Mouse (Mus musculus) lung, postnatal 25 days (tissue): ENCODE results near the gene Pidd1.

Source experiments
- DNase-seq: peaks from one replicate; pipeline ENCODE4 v3.0.0; 2022; ENCODE audit warnings: low spot score

Pidd1 gene

DNA sequence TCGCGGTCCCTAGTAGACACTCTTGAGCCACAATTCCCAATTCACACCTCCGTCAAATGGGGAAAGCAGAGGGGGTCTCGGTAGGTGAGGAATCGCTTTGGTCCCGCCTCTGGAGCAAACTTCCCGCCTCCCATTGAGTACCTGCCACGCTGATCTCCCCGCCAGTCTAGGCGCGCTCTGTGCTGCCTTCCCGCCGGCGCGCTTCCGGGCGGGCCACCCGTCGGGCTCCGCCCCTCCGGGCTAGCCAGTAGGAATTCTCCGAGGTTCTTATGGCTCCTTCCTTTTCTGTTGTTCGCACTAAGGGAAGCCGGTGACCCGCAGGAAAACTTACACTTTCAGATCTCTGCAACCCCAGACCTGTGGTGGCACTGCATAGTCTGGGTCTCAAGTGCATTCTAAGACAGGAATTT is at the start of gene Pidd1:
Gene Pidd1, minus strand, starts transcription at position 198 of the 410 bp plus-strand sequence.
- DNase-seq, result no peak

GRCm38 (mm10) chr7:141492738-141493137 is 48.9 kb upstream of the Pidd1 start:
- DNase-seq, result no peak

GRCm38 (mm10) chr7:141491151-141491550 is 47.3 kb upstream of the Pidd1 start:
- DNase-seq, result no peak

GRCm38 (mm10) chr7:141487141-141487540 is 43.3 kb upstream of the Pidd1 start:
- no peak for DNase-seq

GRCm38 (mm10) chr7:141486239-141486638 is 42.4 kb upstream of the Pidd1 start:
- DNase-seq, result no peak

DNA sequence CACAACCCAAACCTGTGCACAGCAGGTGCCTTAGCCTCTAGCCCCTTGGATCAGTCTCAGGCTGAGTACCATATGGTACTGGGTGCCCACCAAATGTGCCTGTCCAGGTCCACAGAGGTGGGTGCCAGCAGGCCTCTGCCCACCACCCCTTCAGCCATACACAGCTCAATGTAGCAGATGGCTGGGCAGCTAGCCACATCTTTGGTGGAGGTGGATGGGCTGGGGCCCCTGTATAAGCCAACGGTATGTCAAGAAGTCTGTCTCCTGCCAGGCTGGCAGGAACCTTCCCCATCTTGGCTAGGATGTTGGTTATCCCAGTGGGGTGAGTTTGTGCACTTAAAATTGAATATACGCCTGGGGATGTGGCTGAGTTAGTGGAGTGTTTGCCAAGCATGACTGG is 41.8 kb upstream of the Pidd1 start:
- DNase-seq, result no peak

GRCm38 (mm10) chr7:141485186-141485585 is 41.4 kb upstream of the Pidd1 start:
- no peak for DNase-seq

GRCm38 (mm10) chr7:141484186-141485120 is 40.6 kb upstream of the Pidd1 start:
- DNase-seq, result no peak

DNA sequence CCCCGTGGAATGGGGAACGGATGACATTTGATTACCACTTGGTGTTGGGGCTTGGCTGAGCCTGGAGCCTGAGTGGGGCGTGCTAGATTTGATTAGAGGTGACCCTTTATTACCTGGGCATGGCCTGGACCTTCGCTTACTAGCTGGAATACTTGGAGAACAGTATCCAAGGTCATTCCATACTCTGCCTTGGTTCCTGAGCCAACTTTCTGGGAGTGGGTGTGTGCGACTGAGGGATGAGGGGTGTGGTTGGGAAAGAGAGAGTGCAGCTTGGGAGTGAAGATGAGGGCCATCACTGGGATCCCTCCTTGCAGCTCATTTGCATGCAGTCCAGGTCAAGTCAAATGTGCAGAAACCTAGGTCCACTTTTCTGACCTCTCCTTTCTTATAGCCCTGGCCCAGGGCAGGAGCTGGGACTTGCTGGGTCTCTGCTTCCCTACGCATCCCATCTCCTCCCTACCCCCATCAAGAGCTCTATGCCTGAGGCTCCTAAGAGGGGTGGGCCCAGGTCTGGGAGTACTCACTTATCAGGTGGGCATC is 39.4 kb upstream of the Pidd1 start:
- DNase-seq, result no peak

DNA sequence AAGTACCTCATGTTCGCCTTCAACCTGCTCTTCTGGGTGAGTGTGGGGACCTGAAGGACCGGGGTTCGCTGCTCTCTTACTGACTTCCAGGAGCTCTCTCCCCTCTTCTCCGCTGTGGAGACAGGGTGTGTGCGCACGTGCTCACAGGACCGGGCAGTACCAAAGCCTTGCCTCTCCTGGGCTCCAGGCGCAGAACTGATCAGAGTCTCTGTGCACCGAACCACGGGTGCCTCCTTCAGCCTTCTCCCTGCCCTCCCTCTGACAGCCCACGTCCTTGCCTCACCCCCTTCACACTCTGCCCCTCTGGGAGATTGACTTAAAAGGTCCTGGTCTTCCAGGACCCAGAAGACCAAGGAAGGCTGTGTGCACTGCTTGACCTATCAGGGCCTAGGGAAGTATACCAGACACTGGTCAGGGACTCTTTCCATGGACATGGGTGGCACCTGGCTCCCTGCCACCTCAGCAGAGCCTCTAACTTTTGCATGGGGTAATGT is 38.8 kb upstream of the Pidd1 start:
- DNase-seq, result no peak

- no peak for DNase-seq
These were observed 37.9 kb upstream of the Pidd1 start for GRCm38 (mm10) chr7:141481498-141482401.

DNA sequence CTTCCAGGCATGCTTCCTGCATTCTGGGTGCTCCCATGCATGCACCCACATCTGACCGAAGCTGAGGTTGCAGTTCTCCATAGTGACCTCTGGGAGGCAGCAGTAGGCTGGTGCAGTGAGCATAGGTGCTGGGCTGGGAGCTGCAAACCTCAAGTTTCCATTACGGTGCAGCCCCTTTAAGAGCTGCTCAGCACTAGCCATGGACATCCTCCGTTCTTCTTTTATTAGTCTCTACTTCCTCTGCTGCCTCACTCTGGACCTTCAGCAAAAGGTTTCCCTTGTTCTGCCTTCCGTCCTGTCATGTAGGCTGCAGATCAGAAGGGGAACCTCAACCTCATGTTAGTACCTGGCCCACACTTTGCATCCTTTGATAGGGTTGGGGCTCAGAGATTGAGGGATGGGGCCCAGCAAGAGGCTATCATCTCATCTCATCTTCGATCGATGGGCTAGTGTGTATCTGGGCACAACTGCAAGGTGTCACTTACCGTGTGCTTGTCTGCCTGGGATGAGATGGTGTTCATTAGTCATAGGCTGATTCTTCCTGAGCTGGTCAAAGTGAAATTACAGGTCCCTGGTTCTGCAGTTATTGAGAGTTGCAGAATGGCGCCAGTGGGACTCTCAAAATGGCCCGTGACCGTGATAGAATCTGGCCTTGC is 37.1 kb upstream of the Pidd1 start:
- peak; percentile 84 for DNase-seq

DNA sequence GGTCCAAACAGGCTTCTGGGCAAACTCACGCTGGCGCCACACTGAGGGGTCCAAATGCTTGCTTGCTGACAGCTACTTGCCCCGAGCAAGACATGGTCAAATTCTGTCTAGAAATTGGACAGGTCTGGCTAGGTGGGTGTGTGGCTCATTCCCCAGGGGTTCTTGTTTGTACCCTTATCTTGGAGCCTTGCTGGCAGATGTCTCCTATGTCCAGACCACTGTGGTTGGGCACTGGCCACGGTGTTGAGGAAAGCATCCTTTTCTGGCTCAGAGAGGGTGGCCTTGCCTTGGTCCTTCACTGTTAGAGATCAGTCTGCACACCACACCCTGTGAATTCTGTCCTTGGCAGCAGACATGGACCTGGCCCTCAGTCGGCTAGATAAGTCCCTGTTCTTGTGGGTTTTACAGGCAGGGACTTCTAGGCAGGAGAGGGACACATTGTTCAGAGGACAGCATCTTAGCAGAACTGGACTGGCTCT is 34.5 kb upstream of the Pidd1 start:
- DNase-seq, result no peak

GRCm38 (mm10) chr7:141477578-141478269 is 33.9 kb upstream of the Pidd1 start:
- DNase-seq, result no peak

DNA sequence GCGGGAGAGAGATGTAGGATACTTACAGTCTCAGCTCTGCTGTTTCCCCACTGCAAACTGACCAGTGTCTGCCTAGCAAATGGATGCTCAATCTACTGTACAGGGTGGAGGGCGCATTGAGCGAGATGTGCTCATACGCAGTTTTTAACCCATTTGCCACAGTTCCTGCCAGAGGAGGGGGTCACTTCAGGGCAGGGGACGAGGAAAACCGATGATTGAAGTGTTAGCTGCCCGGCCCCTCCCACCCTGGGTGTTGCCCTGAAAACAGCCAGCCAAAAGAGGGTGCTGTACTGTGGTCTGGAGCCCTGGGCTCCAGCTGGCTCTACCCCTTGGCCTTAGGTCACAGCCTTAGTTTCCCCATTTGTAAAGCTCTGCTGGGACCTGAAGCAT is 33.2 kb upstream of the Pidd1 start:
- DNase-seq, result no peak

DNA sequence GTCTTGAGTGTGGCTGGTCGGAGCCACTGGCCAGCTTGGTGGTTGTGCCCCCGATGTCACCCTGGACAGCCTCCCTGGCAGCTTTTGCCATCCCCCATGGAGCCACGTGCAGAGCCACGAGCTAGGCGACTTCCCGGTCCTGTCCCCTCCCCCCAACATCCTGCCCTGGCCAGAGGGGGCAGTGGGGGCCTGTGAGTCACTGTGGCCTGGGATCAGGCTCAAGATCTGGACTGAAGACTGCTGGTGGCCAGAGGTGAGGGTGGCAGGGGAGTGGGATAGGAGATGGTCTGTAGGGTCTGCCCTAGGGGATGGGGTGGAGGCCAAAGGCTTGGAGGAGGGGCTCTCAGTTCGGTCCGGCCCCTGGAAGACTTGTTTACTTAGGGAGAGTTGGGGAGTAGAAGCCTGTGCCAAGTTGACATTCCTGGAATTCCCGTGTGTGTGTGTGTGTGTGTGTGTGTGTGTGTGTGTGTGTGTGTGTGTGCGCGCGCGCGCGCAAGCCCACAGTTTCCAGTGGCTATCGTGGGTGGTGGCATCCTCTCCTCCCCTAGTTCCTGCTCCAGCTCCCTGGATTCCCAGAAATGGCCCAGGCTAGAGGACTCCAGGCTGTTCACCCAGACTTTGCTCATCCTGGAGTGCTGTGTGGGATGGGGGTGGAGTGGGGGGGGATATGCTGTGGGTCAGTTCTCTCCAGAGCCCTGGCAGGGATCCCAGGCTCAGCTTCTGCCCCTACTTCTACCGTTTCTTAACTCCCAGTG is 32.6 kb upstream of the Pidd1 start:
- DNase-seq, result peak; percentile 93

GRCm38 (mm10) chr7:141475805-141476158 is 32.0 kb upstream of the Pidd1 start:
- no peak for DNase-seq

GRCm38 (mm10) chr7:141475011-141475804 is 31.4 kb upstream of the Pidd1 start, which contains the start of the genes Polr2l and Tspan4:
TSS of gene Polr2l (minus strand) at chr7:141475132.
TSS of gene Tspan4 (plus strand) at chr7:141475240.
- DNase-seq, result peak; percentile 86

- DNase-seq, result no peak
These were observed 30.3 kb upstream of the Pidd1 start for GRCm38 (mm10) chr7:141474160-141474559.
